Mouse (Mus musculus) embryonic facial prominence, embryonic 11.5 days (tissue): ENCODE measurements around the gene Il3ra. TPM values are rescaled to one million over a fixed set of nuclear protein-coding genes. Genes with fewer than 3 reads are reported as not detected.

ENCODE experiments used
- ATAC-seq: fragments of 200-750 bp; cut with Nextera tagmentation; replicated peaks from 2 replicates; pipeline ENCODE4 v1.8.0; 2017; ENCODE audit warnings: low read depth; ENCODE audit not compliant: insufficient number of reproducible peaks, low FRiP score, low TSS enrichment
- DNase-seq: peaks from one replicate; pipeline ENCODE4 v3.0.0-alpha.2; 2015; ENCODE audit warnings: low spot score
- H3K27ac ChIP-seq: fragments of 300-500 bp; sonication (generic); replicated peaks from 2 replicates; pipeline ENCODE4 v1.5.1; 2014; ENCODE audit warnings: mild to moderate bottlenecking, low read depth, low read length, control low read depth
- H3K27me3 ChIP-seq: fragments of 300-500 bp; sonication (generic); 2 replicates; pipeline ENCODE4 v1.6.1; 2014; ENCODE audit warnings: mild to moderate bottlenecking, low read length, moderate library complexity, mixed read lengths; ENCODE audit not compliant: control insufficient read depth, insufficient read depth
- H3K36me3 ChIP-seq: fragments of 300-500 bp; sonication (generic); replicated peaks from 2 replicates; pipeline ENCODE4 v1.6.1; 2014; ENCODE audit warnings: low read depth, mild to moderate bottlenecking, low read length, moderate library complexity, mixed read lengths; ENCODE audit not compliant: control insufficient read depth, insufficient read depth
- H3K4me1 ChIP-seq: fragments of 300-500 bp; sonication (generic); 2 replicates; pipeline ENCODE4 v1.6.1; 2014; ENCODE audit warnings: low read length, mixed read lengths; ENCODE audit not compliant: control insufficient read depth, insufficient read depth
- H3K4me2 ChIP-seq: fragments of 300-500 bp; sonication (generic); 2 replicates; pipeline ENCODE4 v1.6.1; 2014; ENCODE audit warnings: low read depth, mild to moderate bottlenecking, control low read depth, low read length, moderate library complexity
- H3K4me3 ChIP-seq: fragments of 300-500 bp; sonication (generic); 2 replicates; pipeline ENCODE4 v1.5.1; 2014; ENCODE audit warnings: low read depth, low read length, control low read depth
- H3K9ac ChIP-seq: fragments of 300-500 bp; sonication (generic); replicated peaks from 2 replicates; pipeline ENCODE4 v1.6.1; 2014; ENCODE audit warnings: mild to moderate bottlenecking, control low read depth, low read length
- H3K9me3 ChIP-seq: fragments of 300-500 bp; sonication (generic); replicated peaks from 2 replicates; pipeline ENCODE4 v1.6.1; 2016; ENCODE audit warnings: mild to moderate bottlenecking, low read length, inconsistent platforms, mixed read lengths; ENCODE audit not compliant: control insufficient read depth
- WGBS: fragments of 180-500 bp; shearing (Covaris S2); extraction: QIAGEN DNeasy Blood & Tissue Kit; methylation state at CpG from one replicate; pipeline ENCODE4 v1.1.7; 2014; 5-methylcytosine and 5-hydroxymethylcytosine counted together
- polyA plus RNA-seq: library from polyadenylated mRNA; unstranded; fragments of >200 nt; fragmentation: Nextera tagmentation; extraction: Ambion mirVana; gene quantifications from 2 replicates; pipeline ENCODE4 v1.2.1, GENCODE M21; 2014

Gene Il3ra
- polyA plus RNA-seq, 1 experiment from 2014 or later: 3.8 TPM

DNA sequence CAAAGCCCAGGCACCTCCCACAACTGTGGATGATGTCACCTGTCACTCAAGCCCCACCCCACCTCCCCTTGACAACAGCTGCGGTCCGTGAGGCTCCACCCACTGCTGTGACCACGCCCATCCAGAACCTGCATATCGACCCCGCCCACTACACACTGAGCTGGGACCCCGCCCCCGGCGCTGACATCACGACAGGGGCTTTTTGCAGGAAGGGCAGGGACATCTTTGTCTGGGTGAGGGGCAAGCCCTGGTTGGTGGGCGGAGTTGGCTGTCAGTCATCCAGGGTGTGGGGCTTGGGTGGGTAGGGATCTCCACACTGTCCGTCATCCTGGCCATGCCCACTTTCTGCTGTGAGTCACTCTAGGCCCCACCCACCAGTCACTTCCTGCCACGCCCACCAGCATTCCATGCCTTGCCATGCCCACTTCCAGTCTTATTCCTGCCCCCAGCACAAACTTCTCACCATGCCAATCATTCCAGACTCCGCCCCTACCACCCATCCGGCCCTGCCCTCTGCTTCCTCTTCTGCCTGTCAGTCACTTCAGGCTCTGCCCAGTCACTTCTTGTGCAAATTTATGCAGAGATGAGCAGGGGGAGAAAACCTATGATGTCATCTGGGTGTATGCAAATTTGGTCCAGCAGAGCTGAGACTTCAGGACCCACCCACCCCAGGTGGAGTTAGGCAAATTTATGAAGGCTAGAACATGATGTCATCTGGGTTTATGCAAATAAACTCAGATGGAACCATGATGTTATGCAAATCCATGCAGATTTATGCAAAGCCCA lies 2.0 kb downstream of the Il3ra start:
- DNase-seq: peak; percentile 3
- no peak overlapping the region for H3K4me2 ChIP-seq
- H3K9ac ChIP-seq: no peak overlapping the region
- H3K27me3 ChIP-seq: no peaks in the 10 kb centered on the region
- H3K4me1 ChIP-seq: no peaks in the 10 kb centered on the region
- no peak overlapping the region for H3K4me3 ChIP-seq
- WGBS: 92% methylated on average over 13 of the region's 14 CpGs
- peaks cover 14% of the 10 kb centered on the region for H3K9me3 ChIP-seq
- H3K27ac ChIP-seq: no peak overlapping the region
- no peak for ATAC-seq
- no peaks in the 10 kb centered on the region for H3K36me3 ChIP-seq

- Histone ChIP-seq H3K9ac (no peak overlapping the region), H3K27me3 (no peaks in the 10 kb centered on the region), H3K9me3 (peaks cover 14% of the 10 kb centered on the region), H3K4me2 (no peak overlapping the region), H3K4me3 (no peak overlapping the region), H3K36me3 (no peaks in the 10 kb centered on the region), H3K4me1 (no peaks in the 10 kb centered on the region), H3K27ac (no peak overlapping the region)
- DNase-seq (peak; percentile 2), ATAC-seq (no peak)
- WGBS: 94% methylated on average over 25 of the region's 26 CpGs
Observed at GRCm38 (mm10) chr14:14348674-14349401, 2.8 kb downstream of the Il3ra start.

DNA sequence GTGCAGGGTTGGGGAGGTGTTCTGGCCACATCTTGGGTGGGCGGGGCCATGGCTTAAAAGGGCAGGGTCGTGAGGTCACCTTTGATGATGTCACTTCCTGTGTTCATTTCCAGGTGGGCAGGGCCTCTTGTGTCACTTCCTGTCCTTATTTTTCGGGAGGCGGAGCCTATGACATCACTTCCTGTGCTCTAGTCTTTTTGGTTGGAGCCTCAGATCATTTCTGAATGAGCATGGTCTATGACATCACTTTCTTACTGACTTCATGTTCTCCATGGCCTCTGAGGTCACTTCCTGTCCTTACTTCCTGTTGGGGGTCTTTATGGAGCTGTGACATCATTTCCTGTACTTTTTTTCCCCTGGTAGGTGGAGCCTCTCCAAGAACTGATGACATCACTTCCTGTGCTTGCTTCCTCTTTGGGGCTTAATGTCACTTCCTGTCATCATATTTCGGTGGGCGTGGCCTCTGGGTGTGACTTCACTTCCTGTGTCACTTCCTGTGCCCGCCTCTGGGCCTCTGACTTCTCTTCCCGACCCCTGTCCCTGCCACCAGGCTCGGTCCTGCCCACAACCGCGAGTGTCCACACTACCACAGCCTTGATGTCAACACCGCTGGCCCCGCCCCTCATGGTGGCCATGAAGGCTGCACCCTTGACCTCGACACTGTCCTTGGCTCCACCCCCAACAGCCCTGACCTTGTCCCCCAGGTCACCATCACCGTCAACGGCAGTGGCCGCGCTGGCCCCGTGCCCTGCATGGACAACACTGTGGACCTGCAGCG lies 3.6 kb downstream of the Il3ra start:
- Histone ChIP-seq H3K36me3 (no peaks in the 10 kb centered on the region), H3K4me2 (no peak overlapping the region), H3K9ac (no peak overlapping the region), H3K4me1 (no peaks in the 10 kb centered on the region), H3K27me3 (no peaks in the 10 kb centered on the region), H3K4me3 (no peak overlapping the region), H3K9me3 (peaks cover 14% of the 10 kb centered on the region), H3K27ac (no peak overlapping the region)
- DNase-seq: peak; percentile 20
- WGBS: 97% methylated on average over 20 of the region's 20 CpGs
- ATAC-seq: no peak

DNA sequence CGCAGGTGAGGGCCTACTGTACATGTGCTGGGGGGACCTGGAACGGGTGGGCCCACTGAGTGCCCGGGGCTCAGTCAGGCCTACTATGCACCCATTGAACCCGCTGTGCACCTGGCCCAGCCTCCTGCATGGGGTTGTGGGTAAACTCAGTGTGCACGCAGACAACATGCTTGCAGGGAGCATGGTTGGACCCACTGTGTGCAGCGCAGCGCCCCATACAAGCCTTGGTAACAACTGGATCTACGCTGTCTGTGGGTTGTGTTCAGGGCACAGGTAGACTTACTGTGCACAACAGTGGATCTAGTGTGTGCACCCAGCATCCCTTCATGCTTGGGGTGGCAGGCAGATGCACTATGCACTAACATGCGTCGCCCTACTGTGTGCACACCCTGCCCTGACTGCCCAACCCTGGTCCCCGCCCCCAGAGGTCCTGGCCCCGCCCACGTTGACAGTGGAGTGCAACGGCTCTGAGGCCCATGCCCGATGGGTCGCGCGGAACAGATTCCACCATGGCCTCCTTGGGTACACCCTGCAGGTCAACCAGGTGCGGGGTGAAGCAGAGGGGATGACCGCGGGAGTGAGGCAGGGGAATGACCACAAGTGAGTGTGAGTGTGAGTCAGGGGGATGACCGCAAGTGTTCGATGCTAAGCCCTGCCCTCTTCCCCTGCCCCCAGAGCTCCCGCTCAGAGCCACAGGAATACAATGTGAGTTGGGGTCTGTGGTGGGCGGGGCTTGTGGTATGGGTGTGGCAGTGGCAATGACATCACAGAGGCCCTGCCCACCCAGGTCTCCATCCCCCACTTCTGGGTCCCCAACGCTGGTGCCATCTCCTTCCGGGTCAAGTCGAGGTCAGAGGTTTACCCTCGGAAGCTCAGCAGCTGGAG lies 4.4 kb downstream of the Il3ra start:
- DNase-seq: no peak

GRCm38 (mm10) chr14:14351148-14351455 lies 5.0 kb downstream of the Il3ra start:
- Histone ChIP-seq H3K4me1 (no peaks in the 10 kb centered on the region), H3K9ac (no peak overlapping the region), H3K36me3 (no peaks in the 10 kb centered on the region), H3K27me3 (no peaks in the 10 kb centered on the region), H3K27ac (no peak overlapping the region), H3K4me2 (no peak overlapping the region), H3K9me3 (peaks cover 14% of the 10 kb centered on the region), H3K4me3 (no peak overlapping the region)
- WGBS: 95% methylated on average over 7 of the region's 7 CpGs
- DNase-seq: peak; percentile 0
- ATAC-seq: no peak

More for the DNA sequence above, 4.4 kb downstream of the Il3ra start:
- Histone ChIP-seq H3K4me3 (no peak overlapping the region), H3K4me2 (no peak overlapping the region), H3K9me3 (peaks cover 14% of the 10 kb centered on the region), H3K27ac (no peak overlapping the region), H3K36me3 (no peaks in the 10 kb centered on the region), H3K4me1 (no peaks in the 10 kb centered on the region), H3K27me3 (no peaks in the 10 kb centered on the region), H3K9ac (no peak overlapping the region)
- WGBS: 94% methylated on average over 29 of the region's 29 CpGs
- no peak for ATAC-seq

DNA sequence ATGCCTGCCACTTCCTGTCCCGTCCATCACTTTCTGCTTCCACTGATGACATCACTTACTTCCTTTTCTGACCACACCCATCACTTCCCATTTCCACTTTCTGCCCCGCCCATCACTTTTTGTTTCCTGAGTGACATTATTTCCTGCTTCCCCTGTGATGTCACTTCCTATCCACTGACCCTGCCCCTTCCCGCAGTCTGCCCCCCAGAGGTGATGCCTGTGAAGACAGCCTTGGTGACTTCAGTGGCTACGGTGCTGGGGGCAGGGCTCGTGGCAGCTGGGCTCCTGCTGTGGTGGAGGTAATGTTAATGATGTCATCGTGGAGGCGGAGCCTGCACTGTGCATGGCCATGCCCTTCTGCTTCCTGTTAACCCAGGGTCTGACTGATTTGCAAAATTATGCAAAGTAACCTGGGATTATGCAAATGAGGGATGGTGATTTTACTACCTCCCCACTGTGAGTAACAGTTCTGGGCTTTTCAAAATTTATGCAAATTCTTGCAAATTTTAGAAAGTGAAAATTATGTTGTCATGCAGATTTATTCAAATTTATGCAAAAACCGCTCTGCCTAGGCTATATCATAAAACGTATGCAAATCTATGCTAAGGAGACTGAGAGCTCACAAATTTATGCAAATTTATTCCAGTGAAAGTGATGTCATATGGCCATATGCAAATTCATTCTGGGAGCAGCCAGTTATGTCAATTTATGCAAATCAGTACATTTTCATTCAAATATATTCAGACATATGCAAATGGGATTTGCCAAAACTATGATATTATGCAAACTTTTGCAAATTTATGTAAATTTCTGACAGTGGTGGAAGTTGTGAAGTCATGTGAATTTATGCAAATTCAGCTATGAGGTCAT lies 5.9 kb downstream of the Il3ra start:
- no peak for ATAC-seq
- Histone ChIP-seq H3K4me1 (no peaks in the 10 kb centered on the region), H3K9me3 (peaks cover 14% of the 10 kb centered on the region), H3K36me3 (no peaks in the 10 kb centered on the region), H3K27ac (no peak overlapping the region), H3K9ac (no peak overlapping the region), H3K27me3 (no peaks in the 10 kb centered on the region), H3K4me2 (no peak overlapping the region), H3K4me3 (no peak overlapping the region)
- no peak for DNase-seq
- WGBS: 97% methylated on average over 9 of the region's 9 CpGs

DNA sequence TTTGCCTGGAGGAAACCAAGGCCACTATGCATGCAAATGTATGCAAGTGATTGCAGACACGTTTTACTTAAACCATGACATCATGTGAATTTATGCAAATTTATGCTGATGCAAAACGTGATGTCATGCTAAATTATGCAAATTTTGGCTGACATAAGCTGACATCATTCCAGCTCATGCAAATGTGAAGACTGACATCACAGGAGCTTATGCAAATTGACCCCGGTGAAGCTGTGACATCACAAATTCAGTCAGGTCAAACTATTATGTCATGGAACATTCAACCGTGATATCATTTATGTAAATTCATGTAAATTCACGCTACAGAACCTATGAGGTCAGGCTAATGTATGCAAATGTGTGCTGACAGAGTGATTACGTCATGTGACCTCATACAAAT lies 6.5 kb downstream of the Il3ra start:
- ATAC-seq (no peak), DNase-seq (peak; percentile 50)
- H3K4me3 ChIP-seq: no peak overlapping the region
- no peaks in the 10 kb centered on the region for H3K36me3 ChIP-seq
- no peak overlapping the region for H3K4me2 ChIP-seq
- H3K9ac ChIP-seq: no peak overlapping the region
- no peaks in the 10 kb centered on the region for H3K27me3 ChIP-seq
- no peak overlapping the region for H3K27ac ChIP-seq
- no peaks in the 10 kb centered on the region for H3K4me1 ChIP-seq
- H3K9me3 ChIP-seq: peaks cover 11% of the 10 kb centered on the region
- 84% methylated on average over 6 of the region's 6 CpGs for WGBS
